Mouse (Mus musculus) embryonic facial prominence, embryonic 12.5 days (tissue): ENCODE results near the gene Dvl3. TPM values are rescaled to one million over a fixed set of nuclear protein-coding genes. Genes with fewer than 3 reads are reported as not detected.
A peak's percentile ranks its signal among the peaks of the same experiment; 100 is the strongest.

ENCODE experiments used
- ATAC-seq: fragments of 200-750 bp; cut with Nextera tagmentation; 2 replicates; pipeline ENCODE4 v1.8.0; 2017; ENCODE audit not compliant: insufficient number of reproducible peaks, insufficient read depth, low FRiP score, low TSS enrichment
- H3K27ac ChIP-seq: fragments of 300-500 bp; sonication (generic); 2 replicates; pipeline ENCODE4 v1.5.1; 2016; ENCODE audit warnings: mild to moderate bottlenecking
- H3K27me3 ChIP-seq: fragments of 300-500 bp; sonication (generic); 2 replicates; pipeline ENCODE4 v1.6.1; 2016; ENCODE audit warnings: mild to moderate bottlenecking, moderate library complexity
- H3K36me3 ChIP-seq: fragments of 300-500 bp; sonication (generic); 2 replicates; pipeline ENCODE4 v1.6.1; 2016; ENCODE audit warnings: mild to moderate bottlenecking
- H3K4me1 ChIP-seq: fragments of 300-500 bp; sonication (generic); 2 replicates; pipeline ENCODE4 v1.6.1; 2016
- H3K4me2 ChIP-seq: fragments of 300-500 bp; sonication (generic); replicated peaks from 2 replicates; pipeline ENCODE4 v1.6.1; 2016; ENCODE audit warnings: mild to moderate bottlenecking, moderate library complexity
- H3K4me3 ChIP-seq: fragments of 300-500 bp; sonication (generic); 2 replicates; pipeline ENCODE4 v1.5.1; 2016; ENCODE audit warnings: mild to moderate bottlenecking
- H3K9ac ChIP-seq: fragments of 300-500 bp; sonication (generic); 2 replicates; pipeline ENCODE4 v1.6.1; 2016; ENCODE audit warnings: mild to moderate bottlenecking, moderate library complexity
- H3K9me3 ChIP-seq: fragments of 300-500 bp; sonication (generic); 2 replicates; pipeline ENCODE4 v1.6.1; 2016; ENCODE audit warnings: mild to moderate bottlenecking, moderate library complexity
- WGBS: fragments of 180-500 bp; shearing (Covaris S2); methylation state at CpG from one replicate; pipeline ENCODE4 v1.1.7; 2016; 5-methylcytosine and 5-hydroxymethylcytosine counted together
- polyA plus RNA-seq: library from polyadenylated mRNA; unstranded; fragments of >200 nt; fragmentation: Nextera tagmentation; extraction: Ambion mirVana; gene quantifications from 2 replicates; pipeline ENCODE4 v1.2.1, GENCODE M21; 2016

The Dvl3 gene
- polyA plus RNA-seq, 1 experiment from 2014 or later = 33.2 TPM

GRCm38 (mm10) chr16:20498677-20499475 lies 17.9 kb upstream of the Dvl3 start, which contains the start of gene Eif2b5:
Eif2b5 (plus strand) TSS chr16:20498817.
- Histone ChIP-seq H3K9ac (peak within 1 kb of the TSS; percentile 92), H3K4me1 (peaks cover 7% of the 10 kb centered on the region; the same call in 1 of the 2 replicates), H3K4me3 (peak within 1 kb of the TSS; percentile 94), H3K9me3 (no peaks in the 10 kb centered on the region), H3K27ac (peak within 1 kb of the TSS; percentile 75), H3K4me2 (peak within 1 kb of the TSS; percentile 80), H3K36me3 (peaks cover 32% of the 10 kb centered on the region), H3K27me3 (0 out of 2 replicates have a peak, but pooled peaks cover 7% of the 10 kb centered on the region)
- WGBS = under 1% methylated on average over 49 of the region's 49 CpGs
- ATAC-seq = peak; percentile 94

GRCm38 (mm10) chr16:20506000-20506399 lies 10.8 kb upstream of the Dvl3 start:
- H3K9ac ChIP-seq = no peak overlapping the region
- no peak overlapping the region for H3K4me3 ChIP-seq
- no peaks in the 10 kb centered on the region for H3K9me3 ChIP-seq
- no peak overlapping the region for H3K4me2 ChIP-seq
- peaks cover 96% of the 10 kb centered on the region for H3K36me3 ChIP-seq
- H3K27me3 ChIP-seq = no peaks in the 10 kb centered on the region
- H3K4me1 ChIP-seq = no peaks in the 10 kb centered on the region
- no peak for ATAC-seq
- H3K27ac ChIP-seq = no peak overlapping the region
- WGBS = 83% methylated on average over 8 of the region's 8 CpGs

- ATAC-seq = no peak
- Histone ChIP-seq H3K27ac (no peak overlapping the region), H3K4me2 (no peak overlapping the region), H3K4me1 (no peaks in the 10 kb centered on the region), H3K9ac (no peak overlapping the region), H3K4me3 (no peak overlapping the region), H3K9me3 (no peaks in the 10 kb centered on the region), H3K27me3 (no peaks in the 10 kb centered on the region), H3K36me3 (peaks cover 69% of the 10 kb centered on the region)
- 72% methylated on average over 3 of the region's 3 CpGs for WGBS
Measured at GRCm38 (mm10) chr16:20509349-20509748, 7.4 kb upstream of the Dvl3 start.

GRCm38 (mm10) chr16:20511277-20511847 lies 5.4 kb upstream of the Dvl3 start:
- H3K9me3 ChIP-seq = no peaks in the 10 kb centered on the region
- no peak overlapping the region for H3K4me3 ChIP-seq
- H3K9ac ChIP-seq = no peak overlapping the region
- H3K36me3 ChIP-seq = peaks cover 49% of the 10 kb centered on the region
- H3K27me3 ChIP-seq = no peaks in the 10 kb centered on the region
- no peak overlapping the region for H3K27ac ChIP-seq
- H3K4me2 ChIP-seq = no peak overlapping the region
- H3K4me1 ChIP-seq = no peaks in the 10 kb centered on the region
- WGBS = 85% methylated on average over 7 of the region's 7 CpGs
- ATAC-seq = no peak

GRCm38 (mm10) chr16:20516032-20516431 lies 750 bp upstream of the Dvl3 start:
- Histone ChIP-seq H3K4me1 (peaks cover 12% of the 10 kb centered on the region), H3K4me3 (peak overlapping the region; percentile 94), H3K27me3 (no peaks in the 10 kb centered on the region), H3K9me3 (no peaks in the 10 kb centered on the region), H3K36me3 (peaks cover 12% of the 10 kb centered on the region), H3K9ac (peak overlapping the region; percentile 92; the same call in 1 of the 2 replicates), H3K27ac (peak overlapping the region; percentile 93), H3K4me2 (peak overlapping the region; percentile 91)
- no peak for ATAC-seq

- Histone ChIP-seq H3K9me3 (no peaks in the 10 kb centered on the region), H3K4me1 (peaks cover 12% of the 10 kb centered on the region), H3K27me3 (no peaks in the 10 kb centered on the region), H3K9ac (peak overlapping the region; percentile 92), H3K4me2 (peak overlapping the region; percentile 91), H3K36me3 (peaks cover 19% of the 10 kb centered on the region), H3K27ac (peak overlapping the region; percentile 93), H3K4me3 (peak overlapping the region; percentile 94)
- peak; percentile 2; the same call in 1 of the 2 replicates for ATAC-seq
- WGBS = under 1% methylated on average over 26 of the region's 26 CpGs
Measured at GRCm38 (mm10) chr16:20517216-20517615, 434 bp downstream of the Dvl3 start.

- peak; percentile 37 for ATAC-seq
- H3K9me3 ChIP-seq = no peaks in the 10 kb centered on the region
- H3K4me2 ChIP-seq = peak overlapping the region; percentile 91
- H3K4me1 ChIP-seq = peaks cover 12% of the 10 kb centered on the region
- H3K27ac ChIP-seq = peak overlapping the region; percentile 93
- H3K9ac ChIP-seq = peak overlapping the region; percentile 92
- peaks cover 19% of the 10 kb centered on the region for H3K36me3 ChIP-seq
- H3K27me3 ChIP-seq = no peaks in the 10 kb centered on the region
- H3K4me3 ChIP-seq = peak overlapping the region; percentile 94
- 0% methylated on average over 6 of the region's 6 CpGs for WGBS
Measured at GRCm38 (mm10) chr16:20517701-20518374, 1.1 kb downstream of the Dvl3 start.

GRCm38 (mm10) chr16:20523886-20524285 lies 7.1 kb downstream of the Dvl3 start:
- no peak overlapping the region for H3K4me2 ChIP-seq
- peaks cover under 1% of the 10 kb centered on the region for H3K4me1 ChIP-seq
- H3K9me3 ChIP-seq = no peaks in the 10 kb centered on the region
- WGBS = 82% methylated on average over 10 of the region's 10 CpGs
- ATAC-seq = no peak
- H3K27me3 ChIP-seq = no peaks in the 10 kb centered on the region
- peaks cover 77% of the 10 kb centered on the region for H3K36me3 ChIP-seq
- no peak overlapping the region for H3K4me3 ChIP-seq
- no peak overlapping the region for H3K27ac ChIP-seq
- H3K9ac ChIP-seq = no peak overlapping the region

- Histone ChIP-seq H3K27ac (no peak overlapping the region), H3K36me3 (peaks cover 95% of the 10 kb centered on the region), H3K9ac (no peak overlapping the region), H3K9me3 (no peaks in the 10 kb centered on the region), H3K27me3 (no peaks in the 10 kb centered on the region), H3K4me3 (no peak overlapping the region), H3K4me2 (no peak overlapping the region), H3K4me1 (no peaks in the 10 kb centered on the region)
- 90% methylated on average over 5 of the region's 5 CpGs for WGBS
- ATAC-seq = no peak
Measured at GRCm38 (mm10) chr16:20528779-20529178, 12.0 kb downstream of the Dvl3 start.

- Histone ChIP-seq H3K4me1 (no peaks in the 10 kb centered on the region), H3K9me3 (no peaks in the 10 kb centered on the region), H3K9ac (no peak overlapping the region), H3K27ac (no peak overlapping the region), H3K4me3 (no peak overlapping the region), H3K4me2 (no peak overlapping the region), H3K27me3 (no peaks in the 10 kb centered on the region), H3K36me3 (peaks cover 89% of the 10 kb centered on the region)
- ATAC-seq = no peak
- 92% methylated on average over 1 of the region's 1 CpGs for WGBS
Measured at GRCm38 (mm10) chr16:20529375-20529774, 12.6 kb downstream of the Dvl3 start.

- H3K4me1 ChIP-seq = 0 out of 2 replicates have a peak, but pooled peaks cover under 1% of the 10 kb centered on the region
- ATAC-seq = no peak
- H3K36me3 ChIP-seq = peaks cover 75% of the 10 kb centered on the region
- H3K27ac ChIP-seq = no peak overlapping the region
- H3K27me3 ChIP-seq = no peaks in the 10 kb centered on the region
- H3K9ac ChIP-seq = no peak overlapping the region
- WGBS = 95% methylated on average over 20 of the region's 20 CpGs
- no peaks in the 10 kb centered on the region for H3K9me3 ChIP-seq
- no peak overlapping the region for H3K4me3 ChIP-seq
- H3K4me2 ChIP-seq = no peak overlapping the region
Measured at GRCm38 (mm10) chr16:20530941-20531340, 14.2 kb downstream of the Dvl3 start.
